Mouse (Mus musculus): Measurements from ENCODE around the gene Cep152.

Cep152 gene

GRCm38 (mm10) chr2:125624127-125624685 lies 707 bp downstream of the Cep152 start:
- DNase-seq (ENCODE audit: low read depth, low spot score), result no peak

GRCm38 (mm10) chr2:125623211-125623610 lies 1.7 kb downstream of the Cep152 start:
- DNase-seq (ENCODE audit: low read depth, low spot score), result no peak

- DNase-seq (ENCODE audit: low read depth, low spot score), result no peak
Measured at GRCm38 (mm10) chr2:125620213-125620907, 4.6 kb downstream of the Cep152 start.

- no peak for DNase-seq (ENCODE audit: low read depth, low spot score)
Measured at GRCm38 (mm10) chr2:125615858-125616424, 9.0 kb downstream of the Cep152 start.

GRCm38 (mm10) chr2:125615440-125615839 lies 9.5 kb downstream of the Cep152 start:
- DNase-seq (ENCODE audit: low read depth, low spot score), result no peak

- no peak for DNase-seq (ENCODE audit: low read depth, low spot score)
Measured at GRCm38 (mm10) chr2:125606220-125606845, 18.6 kb downstream of the Cep152 start.

GRCm38 (mm10) chr2:125604646-125605045 lies 20.3 kb downstream of the Cep152 start:
- DNase-seq (ENCODE audit: low read depth, low spot score), result peak; percentile 28

GRCm38 (mm10) chr2:125602970-125603369 lies 21.9 kb downstream of the Cep152 start:
- DNase-seq (ENCODE audit: low read depth, low spot score), result no peak

- no peak for DNase-seq (ENCODE audit: low read depth, low spot score)
Measured at GRCm38 (mm10) chr2:125598958-125599357, 26.0 kb downstream of the Cep152 start.

GRCm38 (mm10) chr2:125598251-125598650 lies 26.7 kb downstream of the Cep152 start:
- DNase-seq (ENCODE audit: low read depth, low spot score), result no peak

- DNase-seq (ENCODE audit: low read depth, low spot score), result no peak
Measured at GRCm38 (mm10) chr2:125594786-125595185, 30.1 kb downstream of the Cep152 start.

GRCm38 (mm10) chr2:125594072-125594471 lies 30.8 kb downstream of the Cep152 start:
- DNase-seq (ENCODE audit: low read depth, low spot score), result no peak

- DNase-seq (ENCODE audit: low read depth, low spot score), result no peak
Measured at GRCm38 (mm10) chr2:125591895-125592294, 33.0 kb downstream of the Cep152 start.

GRCm38 (mm10) chr2:125589287-125589686 lies 35.6 kb downstream of the Cep152 start:
- no peak for DNase-seq (ENCODE audit: low read depth, low spot score)

- DNase-seq (ENCODE audit: low read depth, low spot score), result no peak
Measured at GRCm38 (mm10) chr2:125581081-125581480, 43.8 kb downstream of the Cep152 start.

- no peak for DNase-seq (ENCODE audit: low read depth, low spot score)
Measured at GRCm38 (mm10) chr2:125577670-125578069, 47.2 kb downstream of the Cep152 start.

- DNase-seq (ENCODE audit: low read depth, low spot score), result no peak
Measured at GRCm38 (mm10) chr2:125576498-125576897, 48.4 kb downstream of the Cep152 start.

GRCm38 (mm10) chr2:125575766-125576165 lies 49.1 kb downstream of the Cep152 start:
- no peak for DNase-seq (ENCODE audit: low read depth, low spot score)

GRCm38 (mm10) chr2:125563884-125564283 lies 61.0 kb downstream of the Cep152 start:
- no peak for DNase-seq (ENCODE audit: low read depth, low spot score)

- DNase-seq (ENCODE audit: low read depth, low spot score), result no peak
Measured at GRCm38 (mm10) chr2:125562407-125562806, 62.5 kb downstream of the Cep152 start.

- DNase-seq (ENCODE audit: low read depth, low spot score), result no peak
Measured at GRCm38 (mm10) chr2:125560037-125560436, 64.9 kb downstream of the Cep152 start.

Measured in retina, postnatal 7 days (tissue).